Mouse (Mus musculus): ENCODE measurements around the gene Spag16. TPM values are rescaled to one million over a fixed set of nuclear protein-coding genes. Genes with fewer than 3 reads are reported as not detected.

Spag16 gene
- polyA plus RNA-seq (2012; rRNA removed) = 1.2 and 1.8 TPM in 2 replicates

GRCm38 (mm10) chr1:69826806-69827703 is at the start of gene Spag16:
Gene Spag16 (plus strand): TSS chr1:69826970.

DNA sequence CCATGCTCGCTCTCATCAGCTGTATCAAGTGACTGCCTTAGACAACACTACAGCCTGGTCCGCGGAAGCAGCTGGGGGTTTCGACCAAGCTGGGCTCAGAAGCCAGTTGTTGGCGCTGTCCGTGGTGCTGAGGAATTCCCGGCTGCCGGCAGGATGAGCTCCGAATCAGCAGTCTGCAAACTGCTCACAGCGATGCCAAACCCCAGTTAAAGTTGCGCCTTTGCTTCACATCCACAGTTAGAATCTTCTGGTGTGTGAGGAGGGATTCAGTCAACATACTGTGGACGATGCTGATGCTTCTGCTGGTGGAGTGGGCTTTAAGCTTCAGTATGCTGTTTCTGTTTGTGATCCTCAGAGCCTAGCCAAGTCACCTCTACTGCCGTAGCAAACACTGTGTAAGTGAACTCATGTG is 898.9 kb downstream of the Spag16 start, which contains the start of gene Vwc2l:
Vwc2l (plus strand) TSS at position 61 of the 412 bp plus-strand sequence.

Other genes starting within 250 kb of the Spag16 start
- 2.3 TPM in 2 replicates for gene Ikzf2, start 139.7 kb upstream of the Spag16 start, polyA plus RNA-seq (2012; rRNA removed)